Mouse (Mus musculus) hindlimb bud, embryonic 11.5 days (tissue): ENCODE results near the gene Fitm1.
A peak's percentile ranks its signal among the peaks of the same experiment; 100 is the strongest.

Experiments used
- DNase-seq: peaks from one replicate; pipeline ENCODE4 v3.0.0-alpha.2; 2012; ENCODE audit warnings: low read depth, low spot score; ENCODE audit errors: extremely low spot score

Gene Fitm1

DNA sequence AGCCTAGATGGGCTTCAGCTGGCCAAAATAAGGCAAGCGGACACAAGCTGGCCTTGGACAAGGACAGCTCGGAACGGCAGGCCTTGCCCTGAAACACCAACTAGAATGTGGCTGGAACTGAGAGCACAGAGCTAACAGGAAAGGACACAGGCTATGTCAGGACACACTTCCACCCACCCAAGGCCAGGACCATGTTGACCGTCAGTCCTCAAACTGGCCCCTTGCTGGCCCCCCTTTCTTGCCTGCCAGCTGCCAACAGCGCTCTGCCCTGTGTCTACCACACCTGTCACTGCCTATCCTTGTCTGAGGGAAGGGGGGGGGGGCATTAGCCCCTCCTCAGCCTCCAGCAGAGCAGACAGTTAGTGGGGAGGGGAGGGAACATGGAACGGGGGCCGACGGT is at the start of gene Fitm1:
Fitm1 (plus strand) TSS at position 316 of the 400 bp plus-strand sequence.
- no peak for DNase-seq

DNA sequence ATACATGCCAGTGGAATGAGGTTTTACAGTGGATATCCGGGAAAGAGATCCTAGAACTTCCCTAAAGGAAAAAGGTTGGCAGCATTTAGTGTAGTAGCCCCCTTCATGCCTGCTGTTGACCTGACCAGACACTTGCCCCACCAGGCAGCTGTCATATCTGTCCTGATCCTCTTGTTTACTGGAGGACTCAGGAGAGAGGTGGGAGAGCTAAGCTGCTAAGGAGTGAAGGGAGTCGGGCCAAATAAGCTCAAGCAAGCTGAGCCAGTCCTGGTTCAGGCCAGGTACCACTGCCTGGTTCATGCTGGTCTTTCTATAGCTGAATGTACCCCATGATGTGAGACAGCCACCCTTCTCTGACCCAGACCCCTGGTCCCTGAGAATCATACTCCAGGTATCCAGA is 48.7 kb upstream of the Fitm1 start:
- no peak for DNase-seq

GRCm38 (mm10) chr14:55527940-55528339 is 47.5 kb upstream of the Fitm1 start:
- no peak for DNase-seq

GRCm38 (mm10) chr14:55536116-55536745 is 39.2 kb upstream of the Fitm1 start:
- no peak for DNase-seq

- no peak for DNase-seq
Measured at GRCm38 (mm10) chr14:55540067-55540786, 35.2 kb upstream of the Fitm1 start, which contains the start of gene Pck2. Gene Pck2 (plus strand): TSS chr14:55540266.

GRCm38 (mm10) chr14:55540787-55541321 is 34.6 kb upstream of the Fitm1 start:
- DNase-seq, result no peak

DNA sequence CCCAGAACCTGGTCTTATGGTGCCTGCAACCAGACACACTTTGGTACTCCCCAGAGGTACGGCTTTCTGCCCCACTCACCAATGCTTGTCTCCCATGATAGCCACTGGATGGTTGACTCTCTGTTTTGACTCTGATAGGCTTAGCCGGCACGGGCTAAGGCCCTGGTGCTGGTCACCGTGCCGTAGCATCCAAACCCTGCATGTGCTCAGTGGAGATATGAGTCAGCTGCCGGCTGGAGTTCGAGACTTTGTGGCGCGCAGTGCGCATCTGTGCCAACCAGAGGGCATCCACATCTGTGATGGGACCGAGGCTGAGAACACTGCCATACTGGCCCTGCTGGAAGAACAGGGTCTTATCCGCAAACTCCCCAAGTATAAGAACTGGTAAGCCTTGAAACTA is 33.1 kb upstream of the Fitm1 start:
- no peak for DNase-seq

DNA sequence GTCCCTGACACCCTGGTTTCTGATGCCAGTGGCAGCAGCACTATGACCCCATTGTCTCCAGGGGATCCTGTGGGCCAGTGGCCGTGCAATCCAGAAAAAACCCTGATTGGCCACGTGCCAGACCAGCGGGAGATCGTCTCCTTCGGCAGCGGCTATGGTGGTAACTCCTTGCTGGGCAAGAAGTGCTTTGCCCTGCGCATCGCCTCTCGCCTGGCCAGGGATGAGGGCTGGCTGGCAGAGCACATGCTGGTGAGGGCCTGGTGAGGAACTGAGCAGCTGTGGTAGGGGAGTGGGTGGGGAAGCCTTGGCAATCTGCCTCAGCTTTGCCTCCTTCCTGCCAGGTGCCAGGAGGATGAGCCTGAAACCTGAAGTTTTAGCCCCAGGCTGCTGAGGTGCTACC is 31.1 kb upstream of the Fitm1 start:
- no peak for DNase-seq

GRCm38 (mm10) chr14:55550191-55550590 is 25.2 kb upstream of the Fitm1 start:
- DNase-seq, result no peak

GRCm38 (mm10) chr14:55551347-55551746 is 24.1 kb upstream of the Fitm1 start:
- DNase-seq, result no peak

DNA sequence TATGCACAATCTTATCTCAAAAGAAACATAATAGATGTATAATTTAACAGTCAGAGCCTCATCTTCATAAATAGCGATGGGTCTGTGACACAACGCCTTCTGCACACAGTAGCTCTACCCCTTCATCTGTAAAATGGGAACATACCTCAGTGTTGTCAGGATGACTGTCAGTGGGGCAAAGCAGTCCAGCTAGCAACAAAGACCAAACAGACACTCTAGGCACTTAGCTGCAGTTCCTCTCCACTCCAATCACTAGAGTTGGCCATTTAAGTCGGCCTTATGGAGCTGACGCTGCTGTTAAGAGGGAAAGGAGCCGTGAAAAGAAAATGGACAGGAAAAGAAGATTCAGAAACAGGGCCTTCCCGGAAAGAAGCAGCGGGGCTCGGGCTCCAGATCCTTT is 23.6 kb upstream of the Fitm1 start:
- no peak for DNase-seq

DNA sequence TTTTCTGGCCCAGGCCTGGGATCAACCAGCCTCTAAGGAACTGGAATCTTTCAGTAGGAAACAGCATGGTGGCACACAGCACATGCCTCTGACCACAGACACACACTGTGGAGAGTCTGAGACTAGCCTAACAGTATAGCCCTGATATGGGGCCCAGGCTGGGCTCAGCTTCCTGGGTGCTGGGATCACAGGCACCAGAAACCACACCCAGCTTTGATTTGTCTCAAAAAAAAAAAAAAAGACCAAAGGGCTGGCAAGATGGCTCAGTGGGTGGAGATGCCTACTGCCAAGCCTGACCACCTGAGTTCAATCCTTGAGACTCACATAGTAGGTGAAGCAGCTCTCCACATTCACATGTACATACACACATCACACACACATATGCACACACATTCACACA is 20.8 kb upstream of the Fitm1 start:
- no peak for DNase-seq

DNA sequence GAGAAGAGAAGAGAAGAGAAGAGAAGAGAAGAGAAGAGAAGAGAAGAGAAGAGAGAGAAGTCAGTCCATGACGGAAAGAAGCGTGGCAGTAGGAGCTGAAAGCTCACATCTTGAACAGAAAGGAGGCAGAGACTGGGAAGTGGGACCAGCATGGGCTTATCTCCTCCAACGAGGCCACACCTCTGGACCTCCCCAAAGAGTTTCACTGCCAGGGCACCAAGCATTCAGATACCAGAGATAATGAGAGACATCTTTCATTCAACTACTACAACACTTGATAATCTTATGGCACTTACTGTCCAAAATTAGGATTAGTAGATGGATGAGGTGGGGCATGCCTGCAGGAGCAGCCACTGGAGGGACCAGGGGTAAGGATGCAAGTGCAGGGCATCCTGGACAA is 19.6 kb upstream of the Fitm1 start:
- no peak for DNase-seq

DNA sequence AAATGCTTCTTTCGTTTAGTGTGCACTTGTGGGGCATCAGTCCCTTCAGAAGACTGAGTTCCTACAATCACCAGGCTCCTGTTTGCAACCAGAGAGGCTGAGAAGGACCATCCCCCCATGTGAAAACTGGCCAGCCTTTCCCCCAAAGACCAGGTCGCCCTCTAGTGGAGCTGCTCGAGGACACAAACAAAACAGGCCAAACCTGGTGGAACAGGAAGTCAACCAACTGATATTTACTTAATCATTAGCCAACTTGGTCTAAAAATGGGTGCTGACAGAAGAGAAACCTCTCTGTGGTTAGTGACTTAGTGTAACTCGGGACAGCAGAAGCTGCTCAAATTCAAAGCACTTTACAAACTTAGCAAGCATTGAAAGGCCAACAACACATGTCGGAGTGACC is 18.4 kb upstream of the Fitm1 start:
- DNase-seq, result no peak

- no peak for DNase-seq
Measured at GRCm38 (mm10) chr14:55557587-55557986, 17.8 kb upstream of the Fitm1 start.

GRCm38 (mm10) chr14:55558740-55559448 is 16.5 kb upstream of the Fitm1 start:
- no peak for DNase-seq

DNA sequence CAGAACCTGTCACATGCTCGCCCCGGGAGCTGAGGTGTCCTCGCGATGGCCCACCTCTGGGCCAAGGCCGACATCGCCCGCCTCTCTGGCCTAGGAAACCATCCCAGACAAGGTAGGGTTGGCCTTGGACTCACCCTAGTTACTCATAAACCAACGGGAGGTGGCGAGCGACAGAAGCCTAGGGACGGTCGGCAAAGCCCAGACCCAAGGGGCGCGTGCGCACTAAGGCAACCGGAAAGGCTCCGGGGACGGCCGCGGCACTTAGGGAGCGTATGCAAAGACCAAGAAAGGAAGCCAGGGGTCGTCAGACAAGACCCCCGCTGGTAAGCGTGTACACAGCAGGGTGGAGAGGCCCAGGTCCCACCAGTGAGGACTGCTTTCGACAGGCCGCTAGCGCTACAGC is 15.6 kb upstream of the Fitm1 start, which contains the start of gene Dcaf11:
Dcaf11 (plus strand) TSS at position 208 of the 403 bp plus-strand sequence.
- DNase-seq, result peak; percentile 73

GRCm38 (mm10) chr14:55560202-55561073 is 15.0 kb upstream of the Fitm1 start, which contains the start of gene A730061H03Rik:
Gene A730061H03Rik (minus strand): TSS chr14:55560406.
- peak; percentile 95 for DNase-seq

- DNase-seq, result no peak
Measured at GRCm38 (mm10) chr14:55561860-55562259, 13.6 kb upstream of the Fitm1 start.

GRCm38 (mm10) chr14:55563249-55563648 is 12.2 kb upstream of the Fitm1 start:
- no peak for DNase-seq

DNA sequence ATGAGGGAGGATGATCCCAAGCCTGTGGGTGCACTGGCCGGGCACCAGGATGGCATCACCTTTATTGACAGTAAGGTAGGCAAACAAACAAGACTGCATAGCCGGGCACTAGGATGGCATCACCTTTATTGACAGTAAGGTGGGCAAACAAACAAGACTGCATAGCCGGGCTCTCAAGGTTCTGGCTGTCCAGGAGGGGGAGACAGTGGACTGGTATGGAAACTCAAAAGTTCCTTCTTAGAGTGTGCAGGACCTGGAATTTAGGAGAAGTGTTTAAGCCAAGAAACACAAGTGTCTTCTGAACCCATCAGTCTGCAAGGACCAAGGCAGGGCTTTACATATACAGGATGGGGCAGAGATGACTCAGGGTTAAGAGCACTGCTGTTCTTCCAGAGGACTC is 9.7 kb upstream of the Fitm1 start:
- no peak for DNase-seq
